Mouse (Mus musculus): Measurements from ENCODE around the gene Stx18.
A peak's percentile ranks its signal among the peaks of the same experiment; 100 is the strongest.

Stx18 gene

DNA sequence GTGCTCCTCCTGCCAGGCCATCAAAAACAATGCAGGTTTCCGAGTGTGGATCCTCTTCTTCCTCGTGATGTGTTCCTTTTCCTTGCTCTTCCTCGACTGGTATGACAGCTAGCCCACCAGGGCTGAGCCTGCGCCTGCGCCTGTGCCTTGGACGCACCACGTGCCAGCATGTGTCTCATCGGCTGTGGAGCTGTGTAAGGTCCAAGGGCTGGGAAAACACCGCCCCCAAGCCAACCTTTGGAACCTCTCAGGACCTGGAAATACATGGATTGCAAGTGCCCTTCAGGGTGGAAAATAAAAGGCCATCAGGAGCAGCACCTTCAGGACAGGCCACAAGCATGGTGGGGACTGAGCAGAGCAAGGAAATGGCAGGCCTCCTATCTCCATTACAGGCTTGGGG lies 97.7 kb downstream of the Stx18 start:
- no peak for DNase-seq (ENCODE audit: low read depth, low spot score)

GRCm38 (mm10) chr5:38137163-38137562 lies 98.6 kb downstream of the Stx18 start:
- DNase-seq (ENCODE audit: low read depth, low spot score): no peak

DNA sequence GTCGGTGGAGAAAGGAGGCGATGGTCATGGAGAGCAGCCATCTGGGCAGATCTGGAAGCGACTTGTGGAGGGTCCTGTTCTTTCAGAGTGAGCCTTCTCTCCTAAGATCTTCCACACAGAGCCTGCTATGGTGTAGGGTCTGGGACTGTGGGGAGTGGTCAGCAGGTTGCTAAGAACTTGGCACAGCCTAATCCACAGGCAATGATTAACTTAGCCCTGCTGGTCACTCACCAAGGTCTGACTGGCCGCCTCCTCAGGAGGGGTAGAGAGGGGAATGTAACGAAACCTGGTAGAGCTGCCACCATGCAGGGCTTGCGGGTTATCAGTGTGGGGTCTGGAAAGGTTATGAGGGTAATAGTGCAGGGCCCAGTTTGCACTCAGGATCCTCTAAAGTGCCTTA lies 102.4 kb downstream of the Stx18 start:
- DNase-seq (ENCODE audit: low read depth, low spot score): no peak

- DNase-seq (ENCODE audit: low read depth, low spot score): no peak
Observed at GRCm38 (mm10) chr5:38146524-38146923, 108.0 kb downstream of the Stx18 start.

DNA sequence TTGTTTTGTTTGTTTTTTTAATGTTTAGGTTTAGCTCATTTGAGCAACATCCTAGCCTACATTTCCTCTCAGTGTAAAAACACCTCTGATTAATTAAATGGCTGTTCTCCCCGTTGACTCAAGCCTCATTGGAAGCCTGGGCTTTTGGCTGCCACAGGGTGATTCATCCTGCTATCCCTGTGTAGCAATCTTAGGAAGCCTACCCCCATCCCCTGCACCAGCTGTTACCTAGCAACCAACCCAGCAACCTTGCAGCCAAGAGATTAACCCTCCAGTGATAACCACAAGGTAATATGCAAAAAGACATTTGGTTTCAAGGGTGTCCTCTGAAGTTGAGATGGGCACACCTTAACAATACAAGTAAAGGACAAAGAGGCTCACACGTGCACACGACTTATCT lies 112.7 kb downstream of the Stx18 start:
- no peak for DNase-seq (ENCODE audit: low read depth, low spot score)

DNA sequence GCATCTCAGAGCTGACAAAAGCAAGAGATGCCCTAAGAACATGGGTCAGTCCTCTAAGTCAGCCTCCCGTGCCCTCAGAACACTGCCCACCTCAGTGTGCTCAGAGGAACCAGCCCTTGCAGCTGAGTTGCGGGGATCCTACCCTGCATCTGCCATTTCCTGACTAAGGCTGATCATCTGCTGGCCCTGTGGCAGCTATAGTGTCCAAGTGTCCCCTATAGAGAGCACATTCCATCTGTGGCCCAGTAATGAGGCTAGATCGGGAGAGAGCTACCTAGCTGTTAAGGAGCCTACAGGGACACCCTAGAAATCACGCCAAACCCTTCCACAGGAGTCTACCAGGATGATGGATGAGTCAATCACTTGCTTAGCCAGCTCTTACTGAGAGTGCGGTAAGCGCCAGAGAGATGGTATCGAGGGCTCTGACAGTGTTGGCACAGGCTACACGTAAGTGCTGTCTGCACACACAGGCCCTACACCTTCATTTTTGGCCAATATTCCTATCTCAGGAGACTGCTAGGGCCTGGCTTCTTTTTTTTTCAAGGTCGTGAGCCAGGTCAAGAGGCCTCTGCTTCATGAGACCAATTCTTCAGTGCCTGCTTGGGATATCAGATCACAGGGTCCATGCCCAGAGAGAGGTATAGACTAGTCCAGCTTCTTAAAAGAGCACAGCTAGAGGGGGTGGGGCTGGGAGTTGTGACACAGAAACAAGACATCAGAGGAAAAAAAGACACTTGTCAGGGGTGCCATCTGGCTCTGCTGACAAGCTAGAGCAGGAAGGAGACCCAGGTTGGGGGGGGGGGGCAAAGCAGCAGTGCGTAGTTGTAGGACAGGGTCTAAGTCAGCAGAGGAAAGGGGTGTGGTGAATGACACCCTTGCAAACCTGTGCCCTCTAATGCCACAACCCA lies 113.9 kb downstream of the Stx18 start:
- DNase-seq (ENCODE audit: low read depth, low spot score): no peak

DNA sequence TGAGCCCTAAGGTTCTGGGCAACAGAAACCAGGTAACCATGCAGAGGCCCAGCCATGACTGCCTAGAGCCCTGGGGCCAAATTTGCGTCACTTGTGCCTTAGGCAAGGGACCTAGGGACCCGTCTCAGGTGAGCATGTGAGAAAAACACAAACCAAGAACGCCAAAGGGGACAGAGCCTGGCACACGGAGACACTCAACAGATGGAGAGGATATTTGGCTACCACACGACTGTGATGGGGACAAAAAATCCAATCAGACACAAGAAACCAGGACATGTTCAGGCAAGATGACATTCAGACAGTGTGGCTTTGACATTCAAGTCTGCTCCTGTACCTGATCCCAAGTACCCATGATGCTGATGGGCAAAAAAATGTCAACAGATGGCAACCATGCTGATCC lies 115.1 kb downstream of the Stx18 start:
- DNase-seq (ENCODE audit: low read depth, low spot score): no peak

DNA sequence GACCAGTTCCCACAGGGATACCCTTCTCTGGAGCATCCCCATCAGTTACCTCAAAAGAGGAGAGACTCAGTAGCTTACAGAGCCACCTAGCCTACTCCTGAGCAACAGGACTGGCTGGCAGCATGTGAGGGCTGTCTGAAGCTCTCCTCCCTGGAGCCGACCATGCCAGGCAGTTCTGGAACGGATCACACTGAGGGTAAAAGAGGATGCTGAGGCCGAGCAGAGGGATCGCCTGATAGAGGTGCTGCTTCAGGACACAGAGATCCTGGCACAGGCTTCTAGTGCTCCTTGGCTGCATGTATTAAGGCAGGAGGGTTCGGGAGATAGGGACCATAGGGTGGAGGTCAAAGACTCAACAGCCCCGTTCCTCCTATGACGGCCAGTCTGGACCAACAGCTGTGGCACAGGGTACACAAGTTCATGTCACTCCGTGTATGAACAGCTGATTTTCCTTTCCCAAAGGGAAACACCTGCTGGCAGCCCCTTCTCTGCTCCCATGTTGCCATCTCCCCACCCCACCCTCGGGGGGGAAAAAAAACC lies 119.0 kb downstream of the Stx18 start:
- no peak for DNase-seq (ENCODE audit: low read depth, low spot score)

- no peak for DNase-seq (ENCODE audit: low read depth, low spot score)
Observed at GRCm38 (mm10) chr5:38158501-38158946, 120.0 kb downstream of the Stx18 start.

GRCm38 (mm10) chr5:38158947-38159633 lies 120.5 kb downstream of the Stx18 start:
- DNase-seq (ENCODE audit: low read depth, low spot score): peak; percentile 56

- peak; percentile 21 for DNase-seq (ENCODE audit: low read depth, low spot score)
Observed at GRCm38 (mm10) chr5:38159634-38160413, 121.3 kb downstream of the Stx18 start, which contains the start of gene Nsg1. Gene Nsg1, minus strand, starts transcription at chr5:38159907.

DNA sequence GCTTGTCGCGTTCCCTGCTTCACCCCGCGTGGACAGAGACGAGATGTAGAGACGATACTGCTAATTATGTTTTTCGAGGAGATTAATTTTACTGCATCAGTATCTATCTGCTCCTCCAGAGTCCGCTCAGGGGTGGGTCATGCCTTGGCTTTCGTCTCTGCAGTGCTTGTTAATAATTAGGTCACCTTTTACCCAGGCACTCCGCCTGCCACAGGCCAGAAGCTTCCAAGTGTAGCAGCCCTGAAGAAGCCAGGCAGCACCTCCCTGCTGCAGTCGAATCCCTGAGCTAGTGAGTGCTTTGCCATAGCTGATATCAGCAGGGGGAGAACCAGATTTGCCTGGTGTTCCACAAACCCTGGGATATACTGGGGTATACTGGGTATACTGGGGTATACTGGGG lies 130.0 kb downstream of the Stx18 start:
- DNase-seq (ENCODE audit: low read depth, low spot score): no peak

DNA sequence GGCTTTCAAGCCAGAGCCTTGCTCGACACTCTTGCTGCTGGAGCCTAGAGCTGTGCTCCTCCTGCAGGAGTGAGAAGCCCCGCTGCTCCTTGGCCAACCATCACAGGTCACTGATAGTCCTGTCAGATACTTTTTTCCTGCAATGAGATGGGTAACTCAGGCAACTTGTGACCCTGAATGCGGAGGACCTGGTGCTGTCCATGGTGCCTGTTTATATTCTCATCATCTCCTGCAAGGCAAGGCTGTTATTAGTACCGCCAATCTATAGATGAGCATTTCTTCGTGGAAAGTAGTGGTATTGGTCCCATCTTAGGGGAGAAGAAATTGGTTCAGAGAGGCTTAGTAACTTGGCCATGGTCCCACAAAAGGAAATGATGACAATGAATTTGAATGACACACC lies 135.2 kb downstream of the Stx18 start:
- peak; percentile 36 for DNase-seq (ENCODE audit: low read depth, low spot score)

GRCm38 (mm10) chr5:38174256-38174912 lies 135.8 kb downstream of the Stx18 start:
- DNase-seq (ENCODE audit: low read depth, low spot score): no peak

DNA sequence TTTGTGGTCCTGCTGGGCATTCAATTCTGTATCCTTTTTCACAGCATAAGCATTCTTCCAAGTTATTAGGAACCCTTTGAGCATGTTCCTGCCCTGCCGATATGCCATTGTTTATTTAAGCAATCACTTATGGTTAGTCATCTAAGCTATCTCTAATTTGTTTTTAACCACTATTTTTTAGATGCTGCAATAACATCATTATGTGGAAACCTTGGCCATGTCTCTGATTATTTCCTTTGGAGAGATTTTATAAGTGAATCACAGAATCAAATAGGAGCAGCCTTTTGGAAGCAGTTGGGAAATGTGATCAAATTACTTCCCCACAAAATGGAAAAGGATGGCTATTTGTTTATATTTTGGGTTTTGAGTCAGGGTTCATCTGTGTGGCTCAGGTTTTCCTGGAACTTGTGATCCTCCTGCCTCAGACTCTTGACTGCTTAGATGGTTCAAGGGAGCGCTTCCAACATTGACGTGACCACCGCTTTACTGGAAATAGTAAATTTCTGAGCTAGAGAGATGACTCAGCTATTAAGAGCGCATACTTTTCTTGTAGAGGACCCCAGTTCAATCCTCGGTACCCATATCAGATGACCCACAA lies 146.2 kb downstream of the Stx18 start:
- DNase-seq (ENCODE audit: low read depth, low spot score): no peak

DNA sequence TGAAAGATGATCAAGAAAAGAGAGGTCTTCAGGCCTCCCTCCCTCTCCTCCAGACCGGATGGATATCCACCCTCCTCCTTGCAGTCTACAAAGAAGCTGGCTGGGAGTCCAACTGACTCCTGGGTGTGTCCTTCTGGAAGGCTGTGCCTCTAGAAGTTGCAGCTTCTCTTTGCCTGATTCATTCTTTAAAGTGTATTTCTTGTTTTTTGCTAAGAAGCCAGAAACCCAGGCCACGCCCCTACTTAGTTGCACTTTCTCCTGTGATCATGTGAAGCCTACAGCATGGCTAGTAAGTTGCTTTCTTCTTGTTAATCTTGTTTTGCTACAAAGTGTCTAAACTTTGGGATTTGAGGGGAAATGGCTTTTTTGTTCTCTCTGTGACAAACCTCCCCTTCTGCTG lies 148.5 kb downstream of the Stx18 start:
- DNase-seq (ENCODE audit: low read depth, low spot score): no peak
